Mouse (Mus musculus) cortical plate, adult 2 months (tissue): ENCODE results near the gene Adgrg3.

Experiments used
- CTCF ChIP-seq: fragments of 200-500 bp; IDR thresholded peaks from 2 replicates; pipeline ENCODE4 v1.5.1; 2011; ENCODE audit warnings: mild to moderate bottlenecking, control low read depth, low read length; ENCODE audit not compliant: insufficient read depth; ENCODE audit errors: extremely low read depth
- POLR2A ChIP-seq: fragments of 200-500 bp; IDR thresholded peaks from 2 replicates; pipeline ENCODE4 v1.6.1; 2011; ENCODE audit warnings: mild to moderate bottlenecking, low read length, control low read depth; ENCODE audit not compliant: insufficient read depth; ENCODE audit errors: extremely low read depth

- TF ChIP-seq POLR2A (no peak), CTCF (no peak)
Measured at GRCm38 (mm10) chr8:94988619-94989018, 28.9 kb upstream of the Adgrg3 start.
